Mouse (Mus musculus) erythroblast, adult 5-6 weeks (primary cell): Measurements from ENCODE around the gene Ctnnd2. TPM values are rescaled to one million over a fixed set of nuclear protein-coding genes. Genes with fewer than 3 reads are reported as not detected.

Experiments used
- ATAC-seq: replicated peaks from 2 replicates; pipeline ENCODE4 v1.8.0; 2016; ENCODE audit warnings: moderate number of reproducible peaks, mild to moderate bottlenecking, moderate TSS enrichment, inconsistent platforms; ENCODE audit not compliant: poor library complexity, low FRiP score, severe bottlenecking
- total RNA-seq, 2 experiments: library from RNA; stranded (forward) in 1 of 2; stranded (reverse) in 1 of 2; fragments of 150-400 nt in 1 of 2; fragments of 200-764, 138-1000 nt in 1 of 2; gene quantifications; 2 replicates each; pipeline versions ENCODE4 v1.2.3 to v1.2.4; 2015 to 2017; ENCODE audit warnings: low replicate concordance in 2 of 2

Ctnnd2 gene
- total RNA-seq, 2 experiments from 2014 or later, result not detected

DNA sequence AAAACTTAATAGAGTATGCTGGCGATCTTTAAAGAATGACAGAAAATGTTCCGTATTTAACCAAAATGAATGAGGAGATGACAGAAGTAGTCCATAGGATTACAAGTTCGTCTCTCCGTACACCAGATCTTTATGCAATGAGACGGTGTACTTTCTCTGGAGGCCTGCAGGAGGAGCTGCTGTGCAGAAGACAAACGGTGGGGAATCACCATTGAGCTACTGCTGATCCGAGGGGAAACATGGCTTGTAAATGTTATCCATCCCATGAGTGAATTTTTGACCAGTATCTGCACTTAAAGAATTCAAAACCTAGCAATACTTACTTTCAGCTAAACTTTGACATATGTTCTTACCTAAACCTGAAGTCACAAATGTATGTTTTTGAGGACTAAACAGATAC lies 755.2 kb downstream of the Ctnnd2 start:
- ATAC-seq, result no peak

GRCm38 (mm10) chr15:30931906-30932305 lies 759.5 kb downstream of the Ctnnd2 start:
- ATAC-seq, result no peak

- no peak for ATAC-seq
Measured at GRCm38 (mm10) chr15:30945863-30946262, 773.5 kb downstream of the Ctnnd2 start.

DNA sequence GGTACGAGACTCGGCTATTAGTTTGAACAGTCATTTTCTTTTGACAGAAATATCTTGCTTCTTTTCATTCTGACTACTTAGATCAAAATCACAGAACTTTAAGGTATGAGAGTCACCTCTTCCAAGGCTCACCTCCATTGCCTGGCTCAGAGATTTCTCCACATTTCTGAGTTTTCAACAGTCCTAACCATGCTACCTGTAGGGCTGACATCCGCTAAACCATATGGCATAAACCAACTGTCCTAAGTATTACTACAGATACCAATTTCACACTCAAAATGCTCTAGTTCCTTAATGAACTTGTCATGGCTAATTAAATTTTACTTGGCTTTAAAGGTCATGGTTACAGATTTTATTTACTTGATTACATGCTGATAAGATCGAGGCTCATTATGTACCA lies 786.1 kb downstream of the Ctnnd2 start:
- no peak for ATAC-seq

DNA sequence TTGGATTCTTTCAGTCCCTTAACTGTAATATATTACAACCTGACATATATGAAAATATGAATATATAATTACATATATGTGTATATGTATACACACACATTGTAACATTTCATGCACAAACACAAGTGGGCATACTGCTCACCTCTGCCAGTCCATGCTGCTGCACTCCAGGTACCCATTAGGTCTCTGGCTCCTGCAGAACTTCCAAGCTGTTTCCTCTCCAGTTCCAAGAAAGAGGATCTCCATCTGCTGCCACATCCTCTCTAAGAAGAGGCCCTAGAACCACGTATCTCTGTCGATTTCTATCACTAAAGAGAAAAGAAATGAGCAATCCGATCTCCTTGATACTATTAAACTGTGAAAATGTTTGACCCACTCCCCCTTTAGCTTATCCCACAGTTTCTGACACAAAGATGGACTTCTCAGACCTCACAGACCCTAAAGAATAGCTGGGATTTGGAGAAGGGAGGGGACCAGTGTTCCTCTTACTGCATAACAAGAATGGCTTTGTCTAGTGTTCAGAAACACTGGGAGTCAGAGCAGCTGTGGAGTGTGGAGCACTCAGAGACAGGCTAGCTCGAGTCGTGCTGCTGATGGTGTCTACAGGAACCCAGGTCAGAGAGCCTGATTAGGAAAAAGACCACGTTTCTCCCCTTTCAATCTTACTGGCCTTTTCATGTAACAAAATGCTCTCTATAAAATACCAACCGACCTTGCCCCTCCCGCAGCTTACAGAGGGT lies 790.2 kb downstream of the Ctnnd2 start:
- no peak for ATAC-seq

DNA sequence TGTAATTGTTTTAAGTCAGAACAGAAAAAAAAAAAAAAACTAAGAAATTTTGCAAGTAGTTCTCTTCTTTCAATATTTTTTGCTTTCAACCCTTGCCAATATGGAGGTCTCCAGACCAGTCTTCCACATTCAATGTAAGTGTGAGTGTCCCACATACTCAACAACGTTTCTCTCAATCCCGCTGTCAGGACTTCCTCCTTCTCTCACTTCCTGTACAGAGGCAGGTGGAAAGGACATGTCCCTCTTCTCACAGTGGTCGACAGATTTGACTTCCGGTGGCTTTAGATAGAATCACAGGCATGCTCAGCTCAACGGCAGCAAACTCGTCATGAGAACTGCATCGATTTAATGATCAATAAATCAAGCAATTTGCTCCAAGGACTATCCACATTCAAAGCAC lies 791.7 kb downstream of the Ctnnd2 start:
- no peak for ATAC-seq

GRCm38 (mm10) chr15:30964865-30965679 lies 792.7 kb downstream of the Ctnnd2 start:
- no peak for ATAC-seq

- ATAC-seq, result no peak
Measured at GRCm38 (mm10) chr15:30966826-30967225, 794.4 kb downstream of the Ctnnd2 start.

GRCm38 (mm10) chr15:30974436-30974835 lies 802.0 kb downstream of the Ctnnd2 start:
- ATAC-seq, result no peak

- no peak for ATAC-seq
Measured at GRCm38 (mm10) chr15:30974991-30975775, 802.8 kb downstream of the Ctnnd2 start.

DNA sequence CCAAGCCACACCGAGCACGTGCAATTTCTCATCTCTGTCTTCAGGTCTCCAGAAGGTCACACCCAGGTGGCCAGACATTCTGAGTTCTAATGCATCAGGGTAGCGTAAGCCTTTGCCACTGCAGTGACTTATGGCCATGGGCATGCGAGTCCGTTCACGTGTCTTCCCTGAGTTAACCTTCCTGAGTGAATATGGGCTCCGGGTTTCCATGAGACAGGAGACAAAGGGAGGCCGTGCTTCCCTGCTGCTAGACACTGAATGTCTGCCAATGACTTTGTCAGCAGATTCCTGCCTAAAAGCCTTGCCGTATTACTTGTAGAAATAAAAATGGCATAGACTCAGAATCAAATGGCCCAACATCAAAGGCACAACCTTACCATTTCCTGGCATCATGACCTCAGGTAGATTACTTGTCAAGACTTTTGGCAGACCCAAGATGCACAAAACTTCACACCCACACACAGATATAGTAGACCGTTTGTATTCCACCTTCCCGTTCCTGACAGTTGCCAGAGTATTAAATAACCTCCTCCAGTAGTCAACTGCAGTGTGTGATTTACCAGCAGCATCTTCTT lies 804.9 kb downstream of the Ctnnd2 start:
- ATAC-seq, result no peak

- ATAC-seq, result no peak
Measured at GRCm38 (mm10) chr15:30986890-30987289, 814.5 kb downstream of the Ctnnd2 start.

DNA sequence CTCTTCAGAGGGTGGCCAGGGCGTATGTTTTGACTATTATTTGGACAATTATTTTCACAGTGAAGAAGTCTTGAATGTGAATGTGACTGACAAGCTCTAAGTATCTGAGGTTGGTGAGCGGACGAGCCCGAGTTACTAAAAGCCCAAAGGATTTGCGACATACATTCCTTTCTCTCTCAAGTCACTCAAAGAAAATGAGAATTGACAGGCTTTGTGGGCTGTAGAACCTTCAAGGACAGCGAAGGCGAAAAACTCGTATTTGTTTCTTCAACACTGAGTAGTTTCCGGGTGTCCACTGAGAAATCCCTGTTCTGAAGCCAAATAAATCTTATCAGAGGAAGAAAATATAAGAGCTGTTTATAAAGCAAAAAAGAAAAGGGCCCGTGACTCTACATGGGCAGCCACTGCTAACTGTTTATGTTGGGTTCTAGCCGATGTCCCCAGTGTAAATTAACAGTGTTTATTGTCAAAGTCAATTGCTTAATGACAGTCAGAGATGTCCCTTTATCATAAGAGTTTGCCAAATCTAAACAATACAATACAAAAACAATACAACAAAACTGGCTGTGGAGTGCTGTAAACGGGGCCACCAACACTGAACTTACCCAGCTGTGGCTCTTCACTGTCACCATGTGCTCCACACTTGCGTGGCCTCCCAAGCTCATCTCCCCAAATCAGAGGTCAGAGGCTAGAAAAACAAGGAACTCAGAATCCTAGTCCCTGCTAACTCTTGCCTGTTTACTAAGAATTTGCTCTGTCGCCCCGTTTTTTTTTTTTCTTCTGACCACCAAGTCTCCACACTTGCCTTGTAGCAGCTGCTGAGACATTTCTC lies 818.2 kb downstream of the Ctnnd2 start:
- ATAC-seq, result no peak

- ATAC-seq, result no peak
Measured at GRCm38 (mm10) chr15:30992357-30992756, 820.0 kb downstream of the Ctnnd2 start.

GRCm38 (mm10) chr15:30992901-30993300 lies 820.5 kb downstream of the Ctnnd2 start:
- no peak for ATAC-seq

GRCm38 (mm10) chr15:30995346-30995745 lies 823.0 kb downstream of the Ctnnd2 start:
- ATAC-seq, result no peak

GRCm38 (mm10) chr15:31004468-31004867 lies 832.1 kb downstream of the Ctnnd2 start:
- ATAC-seq, result no peak

GRCm38 (mm10) chr15:31004976-31005375 lies 832.6 kb downstream of the Ctnnd2 start:
- no peak for ATAC-seq
